Mouse (Mus musculus) E14TG2a.4 (cell line): ENCODE measurements around the gene Rita1.

Experiments
- CTCF ChIP-seq: conservative IDR thresholded peaks from 2 replicates; pipeline ENCODE4 v1.5.1; 2014; ENCODE audit warnings: low read length
- NANOG ChIP-seq: IDR thresholded peaks from 2 replicates; pipeline ENCODE4 v1.6.1; 2014; ENCODE audit warnings: borderline replicate concordance, low read length, mixed read lengths
- POU5F1 ChIP-seq: IDR thresholded peaks from 2 replicates; pipeline ENCODE4 v1.6.1; 2014; ENCODE audit warnings: low read length, borderline replicate concordance

GRCm38 (mm10) chr5:120640094-120640493, 27.7 kb upstream of the Rita1 start:
- no peak for TF ChIP-seq CTCF
- no peak for TF ChIP-seq POU5F1
- TF ChIP-seq NANOG: no peak
